Mouse (Mus musculus): ENCODE measurements around the gene Pakap. TPM values are rescaled to one million over a fixed set of nuclear protein-coding genes. Genes with fewer than 3 reads are reported as not detected.

Gene Pakap
- polyA plus RNA-seq, 1 experiment from 2014 or later, result 28.4 TPM

DNA sequence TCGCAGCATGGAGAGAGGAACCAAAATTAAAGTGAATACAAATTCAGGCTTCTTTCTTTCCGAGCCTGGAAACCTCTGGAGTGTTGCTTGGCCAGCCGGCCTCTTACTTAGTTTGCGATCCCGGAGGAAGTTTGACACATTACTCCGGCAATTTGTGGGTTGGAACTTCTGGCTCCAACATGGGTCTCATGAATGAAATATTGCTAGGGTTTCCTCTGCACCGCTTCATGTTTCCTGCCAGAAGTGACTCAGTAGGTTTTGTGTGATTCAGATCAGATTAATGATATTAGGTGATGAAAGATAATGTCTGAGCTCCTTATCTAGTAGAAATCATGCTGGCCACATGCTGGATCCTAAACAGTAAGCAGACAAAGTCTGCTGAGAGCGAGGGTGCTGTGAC, 293.9 kb downstream of the Pakap start:
- peak; percentile 50 for DNase-seq (ENCODE audit: low spot score)
- H3K9me3 ChIP-seq (ENCODE audit: control insufficient read depth, low read length), result 0 out of 2 replicates have a peak, but pooled peaks cover under 1% of the 10 kb centered on the region
- no peak for ATAC-seq (replicated peaks; ENCODE audit: low FRiP score, low TSS enrichment, low read depth)
- WGBS, result 44% methylated on average over 8 of the region's 8 CpGs
- no peak overlapping the region for H3K4me2 ChIP-seq (ENCODE audit: low read length)
- no peak overlapping the region for H3K9ac ChIP-seq (ENCODE audit: low read length)
- peaks cover 20% of the 10 kb centered on the region for H3K36me3 ChIP-seq (ENCODE audit: control insufficient read depth, insufficient read depth, low read length)
- no peak overlapping the region for H3K4me3 ChIP-seq (ENCODE audit: low read depth, low read length)
- H3K4me1 ChIP-seq (replicated peaks; ENCODE audit: control insufficient read depth, insufficient read depth, low read length), result peaks cover 14% of the 10 kb centered on the region
- H3K27ac ChIP-seq (ENCODE audit: low read depth), result peak overlapping the region; percentile 27; the same call in 1 of the 2 replicates
- no peaks in the 10 kb centered on the region for H3K27me3 ChIP-seq (replicated peaks; ENCODE audit: control insufficient read depth, insufficient read depth, low read length)

GRCm38 (mm10) chr4:57862269-57862986, 294.4 kb downstream of the Pakap start:
- DNase-seq (ENCODE audit: low spot score), result peak; percentile 49
- ATAC-seq (replicated peaks; ENCODE audit: low FRiP score, low TSS enrichment, low read depth), result 0 out of 2 replicates have a peak, but pooled peaks have one; percentile 53
- Histone ChIP-seq H3K36me3 (ENCODE audit: control insufficient read depth, insufficient read depth, low read length) (peaks cover 14% of the 10 kb centered on the region), H3K27me3 (replicated peaks; ENCODE audit: control insufficient read depth, insufficient read depth, low read length) (no peaks in the 10 kb centered on the region), H3K9ac (ENCODE audit: low read length) (no peak overlapping the region), H3K4me3 (ENCODE audit: low read depth, low read length) (no peak overlapping the region), H3K4me2 (ENCODE audit: low read length) (no peak overlapping the region), H3K4me1 (replicated peaks; ENCODE audit: control insufficient read depth, insufficient read depth, low read length) (peaks cover 18% of the 10 kb centered on the region), H3K27ac (ENCODE audit: low read depth) (peak overlapping the region; percentile 27; the same call in 1 of the 2 replicates), H3K9me3 (ENCODE audit: control insufficient read depth, low read length) (no peaks in the 10 kb centered on the region)
- WGBS, result 67% methylated on average over 9 of the region's 9 CpGs

DNA sequence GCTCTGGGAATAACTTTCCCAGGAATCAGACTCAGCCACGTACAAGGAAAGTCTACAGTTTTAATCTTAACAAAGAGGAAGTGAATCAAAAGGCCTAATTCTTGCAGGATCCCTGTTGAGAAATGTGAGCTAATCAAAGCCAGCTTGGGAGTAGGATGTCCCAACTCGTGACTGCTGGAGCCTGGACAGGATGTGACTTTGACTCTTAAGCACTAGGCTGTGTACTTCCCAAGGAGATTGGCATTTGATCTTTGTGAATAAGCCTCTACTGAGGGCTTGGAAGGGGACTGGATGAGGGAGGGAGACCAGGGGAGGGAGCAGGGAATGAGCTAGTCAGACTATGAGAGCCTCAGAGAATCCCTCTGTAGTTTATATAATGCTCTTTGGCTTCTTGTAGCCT, 298.1 kb downstream of the Pakap start:
- Histone ChIP-seq H3K27me3 (replicated peaks; ENCODE audit: control insufficient read depth, insufficient read depth, low read length) (no peaks in the 10 kb centered on the region), H3K9ac (ENCODE audit: low read length) (no peak overlapping the region), H3K4me2 (ENCODE audit: low read length) (no peak overlapping the region), H3K27ac (ENCODE audit: low read depth) (no peak overlapping the region), H3K4me1 (replicated peaks; ENCODE audit: control insufficient read depth, insufficient read depth, low read length) (peaks cover 15% of the 10 kb centered on the region), H3K4me3 (ENCODE audit: low read depth, low read length) (no peak overlapping the region), H3K9me3 (ENCODE audit: control insufficient read depth, low read length) (no peaks in the 10 kb centered on the region), H3K36me3 (ENCODE audit: control insufficient read depth, insufficient read depth, low read length) (no peaks in the 10 kb centered on the region)
- no peak for ATAC-seq (replicated peaks; ENCODE audit: low FRiP score, low TSS enrichment, low read depth)
- DNase-seq (ENCODE audit: low spot score), result peak; percentile 31
- 33% methylated on average over 2 of the region's 2 CpGs for WGBS

DNA sequence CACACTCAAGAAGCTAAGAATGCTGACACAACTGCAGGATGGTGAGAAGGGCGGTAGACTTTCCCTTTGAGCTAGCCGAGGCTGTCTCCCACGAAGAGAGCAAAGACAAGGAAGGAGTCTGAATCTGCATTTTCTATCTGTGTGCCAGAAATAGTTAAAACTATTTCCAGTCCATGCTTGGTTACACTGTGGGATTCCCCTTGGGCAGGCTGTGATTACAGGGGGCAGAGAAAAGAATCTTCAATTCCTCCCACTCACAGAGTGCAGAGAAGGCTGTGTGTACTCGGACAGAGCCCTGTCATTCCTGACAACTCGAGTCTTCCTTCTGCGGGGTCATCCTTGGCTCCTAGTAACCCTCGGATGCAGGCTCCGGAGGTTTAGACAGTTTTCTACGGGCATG, 299.0 kb downstream of the Pakap start:
- DNase-seq (ENCODE audit: low spot score), result peak; percentile 41
- Histone ChIP-seq H3K4me1 (replicated peaks; ENCODE audit: control insufficient read depth, insufficient read depth, low read length) (peaks cover 12% of the 10 kb centered on the region), H3K4me3 (ENCODE audit: low read depth, low read length) (no peak overlapping the region), H3K9me3 (ENCODE audit: control insufficient read depth, low read length) (no peaks in the 10 kb centered on the region), H3K27me3 (replicated peaks; ENCODE audit: control insufficient read depth, insufficient read depth, low read length) (no peaks in the 10 kb centered on the region), H3K36me3 (ENCODE audit: control insufficient read depth, insufficient read depth, low read length) (no peaks in the 10 kb centered on the region), H3K4me2 (ENCODE audit: low read length) (0 out of 2 replicates have a peak overlapping the region, but pooled peaks have one; percentile 11), H3K9ac (ENCODE audit: low read length) (no peak overlapping the region), H3K27ac (ENCODE audit: low read depth) (peak overlapping the region; percentile 43; the same call in 1 of the 2 replicates)
- 45% methylated on average over 9 of the region's 9 CpGs for WGBS
- no peak for ATAC-seq (replicated peaks; ENCODE audit: low FRiP score, low TSS enrichment, low read depth)

GRCm38 (mm10) chr4:57867454-57867853, 299.5 kb downstream of the Pakap start:
- ATAC-seq (replicated peaks; ENCODE audit: low FRiP score, low TSS enrichment, low read depth) (no peak), DNase-seq (ENCODE audit: low spot score) (peak; percentile 50)
- 53% methylated on average over 10 of the region's 10 CpGs for WGBS
- Histone ChIP-seq H3K36me3 (ENCODE audit: control insufficient read depth, insufficient read depth, low read length) (no peaks in the 10 kb centered on the region), H3K4me3 (ENCODE audit: low read depth, low read length) (no peak overlapping the region), H3K27ac (ENCODE audit: low read depth) (peak overlapping the region; percentile 43; the same call in 1 of the 2 replicates), H3K9ac (ENCODE audit: low read length) (no peak overlapping the region), H3K27me3 (replicated peaks; ENCODE audit: control insufficient read depth, insufficient read depth, low read length) (no peaks in the 10 kb centered on the region), H3K4me1 (replicated peaks; ENCODE audit: control insufficient read depth, insufficient read depth, low read length) (peaks cover 12% of the 10 kb centered on the region), H3K9me3 (ENCODE audit: control insufficient read depth, low read length) (no peaks in the 10 kb centered on the region), H3K4me2 (ENCODE audit: low read length) (0 out of 2 replicates have a peak overlapping the region, but pooled peaks have one; percentile 11)

DNA sequence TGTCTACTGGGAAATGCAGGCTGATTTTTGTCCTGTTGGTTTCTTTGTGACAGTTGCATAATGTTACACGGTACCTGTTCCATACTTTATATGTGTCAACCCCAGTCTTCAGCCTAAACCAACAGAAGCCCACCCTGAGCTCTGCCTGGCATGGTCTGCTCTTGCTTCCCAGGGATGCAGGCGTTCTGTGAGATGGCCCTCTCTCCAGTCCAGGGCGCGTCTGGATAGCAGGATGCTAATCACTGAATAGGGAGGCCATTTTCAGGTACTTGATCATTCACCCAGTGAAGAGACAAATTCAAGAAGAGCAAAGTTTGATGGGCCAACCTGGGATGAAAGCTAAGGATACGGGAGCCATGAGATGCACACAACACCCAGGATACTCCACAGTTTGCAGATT, 311.2 kb downstream of the Pakap start:
- Histone ChIP-seq H3K27ac (ENCODE audit: low read depth) (no peak overlapping the region), H3K4me1 (replicated peaks; ENCODE audit: control insufficient read depth, insufficient read depth, low read length) (0 out of 2 replicates have a peak, but pooled peaks cover 3% of the 10 kb centered on the region), H3K36me3 (ENCODE audit: control insufficient read depth, insufficient read depth, low read length) (no peaks in the 10 kb centered on the region), H3K27me3 (replicated peaks; ENCODE audit: control insufficient read depth, insufficient read depth, low read length) (no peaks in the 10 kb centered on the region), H3K4me3 (ENCODE audit: low read depth, low read length) (no peak overlapping the region), H3K9me3 (ENCODE audit: control insufficient read depth, low read length) (no peaks in the 10 kb centered on the region), H3K9ac (ENCODE audit: low read length) (no peak overlapping the region), H3K4me2 (ENCODE audit: low read length) (no peak overlapping the region)
- WGBS, result 88% methylated on average over 5 of the region's 5 CpGs
- ATAC-seq (replicated peaks; ENCODE audit: low FRiP score, low TSS enrichment, low read depth), result no peak
- no peak for DNase-seq (ENCODE audit: low spot score)

DNA sequence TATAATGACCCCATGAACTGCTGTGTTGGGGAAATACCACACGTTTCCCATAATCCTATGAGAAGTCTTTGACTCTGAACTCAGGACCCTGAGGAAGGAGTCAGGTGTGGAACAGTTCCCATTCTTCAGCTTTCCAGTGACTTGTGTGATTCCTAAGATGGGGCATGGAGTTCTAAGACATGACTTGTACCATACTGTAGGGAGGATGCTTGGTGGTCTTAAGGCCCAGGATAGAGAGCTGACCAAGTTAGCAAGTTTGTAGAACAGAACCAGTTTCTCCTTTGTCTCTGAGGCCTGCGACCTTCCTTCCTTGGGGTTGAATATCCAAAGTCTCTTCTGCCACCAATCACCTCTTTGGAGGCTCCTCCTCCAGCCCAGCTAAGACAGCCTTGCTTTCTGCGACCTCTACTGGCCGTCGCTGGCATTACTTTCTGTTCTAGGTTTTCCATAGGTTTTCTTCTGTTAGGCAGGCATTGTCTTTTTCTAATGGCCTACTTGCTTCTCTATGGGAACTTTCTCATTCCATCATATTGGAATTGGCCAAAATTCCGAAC, 311.9 kb downstream of the Pakap start:
- Histone ChIP-seq H3K9ac (ENCODE audit: low read length) (no peak overlapping the region), H3K36me3 (ENCODE audit: control insufficient read depth, insufficient read depth, low read length) (no peaks in the 10 kb centered on the region), H3K9me3 (ENCODE audit: control insufficient read depth, low read length) (no peaks in the 10 kb centered on the region), H3K4me3 (ENCODE audit: low read depth, low read length) (no peak overlapping the region), H3K4me2 (ENCODE audit: low read length) (no peak overlapping the region), H3K4me1 (replicated peaks; ENCODE audit: control insufficient read depth, insufficient read depth, low read length) (0 out of 2 replicates have a peak, but pooled peaks cover 3% of the 10 kb centered on the region), H3K27ac (ENCODE audit: low read depth) (no peak overlapping the region), H3K27me3 (replicated peaks; ENCODE audit: control insufficient read depth, insufficient read depth, low read length) (no peaks in the 10 kb centered on the region)
- ATAC-seq (replicated peaks; ENCODE audit: low FRiP score, low TSS enrichment, low read depth), result no peak
- peak; percentile 96 for DNase-seq (ENCODE audit: low spot score)
- 12% methylated on average over 6 of the region's 6 CpGs for WGBS

GRCm38 (mm10) chr4:57883520-57884421, 315.8 kb downstream of the Pakap start:
- no peaks in the 10 kb centered on the region for H3K27me3 ChIP-seq (replicated peaks; ENCODE audit: control insufficient read depth, insufficient read depth, low read length)
- DNase-seq (ENCODE audit: low spot score) (no peak), ATAC-seq (replicated peaks; ENCODE audit: low FRiP score, low TSS enrichment, low read depth) (0 out of 2 replicates have a peak, but pooled peaks have one; percentile 22)
- H3K9ac ChIP-seq (ENCODE audit: low read length), result no peak overlapping the region
- no peaks in the 10 kb centered on the region for H3K9me3 ChIP-seq (ENCODE audit: control insufficient read depth, low read length)
- 63% methylated on average over 7 of the region's 7 CpGs for WGBS
- H3K4me1 ChIP-seq (replicated peaks; ENCODE audit: control insufficient read depth, insufficient read depth, low read length), result peaks cover 12% of the 10 kb centered on the region
- H3K36me3 ChIP-seq (ENCODE audit: control insufficient read depth, insufficient read depth, low read length), result no peaks in the 10 kb centered on the region
- H3K27ac ChIP-seq (ENCODE audit: low read depth), result no peak overlapping the region
- H3K4me3 ChIP-seq (ENCODE audit: low read depth, low read length), result no peak overlapping the region
- no peak overlapping the region for H3K4me2 ChIP-seq (ENCODE audit: low read length)
